Mouse (Mus musculus) cerebellum, adult (tissue): ENCODE measurements around the gene Dhx9.
"Not testable (repeated sequence)": the region's sequence is repeated elsewhere in the genome, so short reads cannot be mapped to it uniquely, and the experiment has no call there.

Experiments used
- ATAC-seq: cut with Nextera tagmentation; 2 replicates; pipeline ENCODE4 v1.9.2; 2017; ENCODE audit warnings: mild to moderate bottlenecking, moderate library complexity, mixed read lengths; ENCODE audit not compliant: insufficient number of reproducible peaks, low FRiP score, low TSS enrichment

Gene Dhx9

DNA sequence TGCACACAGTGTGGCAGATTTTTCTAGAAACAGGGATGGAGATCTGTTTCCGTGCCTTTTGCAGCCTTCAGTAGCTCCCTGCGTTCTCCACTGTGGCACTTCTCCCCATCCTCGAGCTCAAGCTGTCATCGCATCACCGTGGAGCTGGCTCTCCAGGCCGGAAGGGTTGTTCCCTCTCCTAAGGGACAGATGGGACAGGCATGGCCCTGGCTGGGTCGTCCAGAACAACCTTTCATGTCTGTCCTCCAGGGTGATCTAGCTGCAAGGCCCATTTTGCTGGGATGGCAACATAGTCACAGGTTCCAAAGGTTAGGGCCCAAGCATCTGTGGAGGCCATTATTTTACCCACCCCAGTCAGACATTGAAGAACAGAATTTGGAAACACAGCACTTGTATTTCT is 56.3 kb downstream of the Dhx9 start:
- ATAC-seq: peak; percentile 68; the same call in 1 of the 2 replicates

DNA sequence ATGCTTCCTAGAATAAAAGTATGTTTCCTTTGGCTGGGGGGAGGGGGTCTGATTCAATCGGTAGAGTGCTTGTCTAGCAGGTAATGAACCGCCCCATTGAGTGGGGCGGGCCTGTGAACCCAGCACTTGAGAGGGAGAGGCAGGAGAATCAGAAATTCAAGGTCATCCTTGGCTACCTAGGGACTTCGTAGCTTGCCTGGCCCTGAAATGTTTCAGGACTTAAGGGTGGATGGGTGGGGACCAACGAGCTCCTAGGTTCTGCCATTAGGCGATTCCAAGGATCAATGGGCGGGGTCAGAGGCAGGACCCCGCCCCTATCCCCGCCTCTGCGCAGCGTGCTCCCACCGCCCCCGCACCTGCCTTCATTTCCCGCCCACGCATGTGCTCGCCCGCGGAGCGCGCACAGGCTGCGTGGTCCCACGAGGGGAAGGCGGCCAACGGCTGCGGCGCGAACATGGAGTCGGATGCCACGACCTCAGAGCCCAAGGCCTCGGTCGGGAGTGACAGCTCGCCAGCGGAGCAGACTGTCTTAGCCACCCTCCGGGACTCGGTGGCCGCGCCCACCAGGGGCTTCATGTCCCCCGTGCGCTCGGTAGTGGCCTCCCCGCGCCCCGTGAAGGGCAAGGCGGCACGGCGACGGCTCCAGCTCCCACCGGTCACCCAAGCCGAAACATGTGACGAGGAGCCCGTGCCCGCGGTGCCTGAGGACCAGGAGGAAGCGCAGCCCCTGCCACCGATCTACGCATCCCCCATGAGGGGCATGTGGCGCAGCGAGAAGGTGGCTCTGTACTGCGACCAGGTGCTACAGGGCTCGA is 62.5 kb downstream of the Dhx9 start, which contains the start of gene Shcbp1l:
Gene Shcbp1l (plus strand): TSS at position 393 of the 815 bp plus-strand sequence.
- peak; percentile 87 for ATAC-seq

DNA sequence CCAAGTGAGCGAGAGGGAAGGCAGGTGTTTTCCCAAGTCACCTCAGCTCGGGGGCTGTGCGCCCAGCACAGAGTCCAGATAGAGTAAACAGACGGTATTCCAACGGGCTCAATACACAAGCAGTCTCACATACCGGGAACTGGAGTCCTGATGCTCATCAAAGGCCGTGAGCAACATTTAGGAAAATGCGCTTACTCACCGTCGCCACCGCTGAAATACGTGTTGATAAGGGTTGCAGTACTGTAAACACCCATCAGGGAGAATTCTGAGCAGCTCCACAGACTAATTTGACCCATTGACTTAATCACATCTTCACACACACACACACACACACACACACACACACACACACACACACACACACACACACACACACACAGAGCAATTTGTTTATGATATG is 63.2 kb downstream of the Dhx9 start:
- peak; percentile 31; the same call in 1 of the 2 replicates for ATAC-seq

DNA sequence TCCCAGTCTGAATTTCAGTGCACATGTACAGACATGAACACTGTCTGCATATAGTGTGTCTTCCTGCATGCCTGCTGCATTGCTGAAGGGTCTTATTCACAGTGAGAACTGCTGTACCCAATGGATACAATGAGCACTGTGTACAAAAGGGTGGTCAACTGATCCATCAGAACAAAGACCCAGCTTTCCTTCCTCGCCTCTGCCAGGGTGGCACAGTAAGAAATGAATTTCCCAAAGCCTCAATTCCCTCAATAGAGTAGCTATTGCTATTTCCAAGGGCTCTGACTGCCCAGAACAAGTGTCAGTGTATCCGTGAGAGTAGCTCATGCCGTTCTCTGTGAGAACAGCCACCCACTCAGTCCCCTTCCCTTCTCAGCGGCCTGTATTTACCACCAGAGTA is 69.7 kb downstream of the Dhx9 start:
- ATAC-seq: not testable (repeated sequence)

DNA sequence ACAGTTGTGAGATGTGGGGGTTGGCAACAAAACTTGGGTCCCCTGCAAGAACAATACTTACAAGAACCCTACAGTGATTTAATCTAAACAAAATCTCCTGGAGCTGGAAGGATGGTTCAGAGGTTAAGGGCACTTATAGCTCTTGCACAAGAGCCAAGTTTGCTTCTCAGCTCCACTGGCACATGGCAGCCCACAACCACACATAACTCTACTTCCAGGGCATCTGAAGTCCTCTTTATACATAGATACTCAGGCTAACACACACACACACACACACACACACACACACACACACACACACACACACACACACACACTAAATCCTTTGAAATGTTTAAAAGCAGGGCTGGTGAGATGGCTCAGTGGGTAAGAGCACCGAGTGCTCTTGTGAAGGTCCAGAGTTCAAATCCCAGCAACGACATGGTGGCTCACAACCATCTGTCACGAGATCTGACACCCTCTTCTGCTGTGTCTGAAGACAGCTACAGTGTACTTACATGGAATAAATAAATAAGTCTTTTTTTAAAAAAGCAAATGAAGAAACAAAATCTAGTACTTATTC is 71.1 kb downstream of the Dhx9 start:
- not testable (repeated sequence) for ATAC-seq

DNA sequence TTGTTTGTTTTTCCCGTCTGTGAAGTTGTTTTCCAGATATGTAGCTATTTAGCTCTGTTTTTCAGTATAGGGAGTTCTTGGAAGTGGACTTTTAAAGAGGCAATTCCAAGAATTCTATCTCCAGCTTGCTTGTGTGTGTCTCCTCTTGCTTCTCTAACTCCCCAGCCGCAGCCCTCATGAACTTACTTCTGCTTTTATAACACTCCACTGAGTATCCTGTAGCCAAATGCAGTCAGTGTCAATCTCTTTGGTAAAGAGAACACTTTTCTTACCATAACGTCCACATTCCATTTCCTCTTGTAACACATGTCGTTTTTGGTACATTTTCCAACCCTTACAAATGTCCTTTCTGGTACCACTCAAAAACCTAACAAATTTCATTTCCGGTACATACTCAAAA is 71.7 kb downstream of the Dhx9 start:
- not testable (repeated sequence) for ATAC-seq

DNA sequence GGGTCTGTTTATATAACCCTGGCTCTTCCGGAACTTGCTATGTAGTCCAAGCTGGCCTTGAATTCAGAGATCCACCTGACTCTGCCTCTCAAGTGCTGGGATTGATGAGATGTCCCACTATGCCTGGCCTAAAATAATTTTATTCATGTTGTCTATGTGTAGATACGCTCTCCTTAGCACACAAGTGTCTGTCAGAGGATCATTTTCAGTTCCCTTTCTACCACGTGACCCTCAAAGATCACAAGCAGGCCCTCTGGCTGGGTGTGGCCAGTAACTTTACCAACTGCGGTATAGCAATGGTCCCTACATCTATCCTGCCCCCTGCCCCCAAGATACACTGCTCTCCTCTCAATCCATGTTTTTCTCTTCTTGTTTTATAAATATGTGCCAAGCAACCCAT is 72.5 kb downstream of the Dhx9 start:
- no peak for ATAC-seq

DNA sequence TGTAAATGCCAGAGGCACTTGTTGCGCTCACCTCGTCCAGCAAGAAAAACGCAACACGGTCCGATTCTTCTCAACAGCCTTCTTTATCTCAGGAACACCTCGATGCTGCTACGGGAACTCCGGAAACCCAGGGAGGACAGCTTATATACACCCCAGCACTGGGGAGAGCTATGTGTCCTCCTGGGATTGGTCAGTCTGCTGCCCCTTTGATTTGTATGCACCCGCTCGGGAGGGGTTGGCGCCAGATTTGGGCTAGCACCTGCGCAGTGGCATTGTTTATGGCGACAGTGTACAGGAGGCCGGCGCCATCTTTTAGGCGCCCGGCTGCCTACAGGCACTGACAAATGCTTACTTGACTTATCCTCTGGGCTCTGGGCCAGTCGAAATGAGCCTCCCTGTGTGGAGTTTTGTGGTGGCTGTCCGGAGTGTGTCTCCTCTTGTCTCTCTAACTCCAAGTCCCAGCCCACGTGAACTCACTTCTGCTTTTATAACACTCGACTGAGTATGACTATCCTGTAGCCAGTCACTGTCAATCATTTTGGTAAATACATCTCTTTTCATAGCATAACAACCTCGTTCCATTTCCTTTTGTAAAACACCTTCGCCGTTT is 73.2 kb downstream of the Dhx9 start:
- ATAC-seq: not testable (repeated sequence)

DNA sequence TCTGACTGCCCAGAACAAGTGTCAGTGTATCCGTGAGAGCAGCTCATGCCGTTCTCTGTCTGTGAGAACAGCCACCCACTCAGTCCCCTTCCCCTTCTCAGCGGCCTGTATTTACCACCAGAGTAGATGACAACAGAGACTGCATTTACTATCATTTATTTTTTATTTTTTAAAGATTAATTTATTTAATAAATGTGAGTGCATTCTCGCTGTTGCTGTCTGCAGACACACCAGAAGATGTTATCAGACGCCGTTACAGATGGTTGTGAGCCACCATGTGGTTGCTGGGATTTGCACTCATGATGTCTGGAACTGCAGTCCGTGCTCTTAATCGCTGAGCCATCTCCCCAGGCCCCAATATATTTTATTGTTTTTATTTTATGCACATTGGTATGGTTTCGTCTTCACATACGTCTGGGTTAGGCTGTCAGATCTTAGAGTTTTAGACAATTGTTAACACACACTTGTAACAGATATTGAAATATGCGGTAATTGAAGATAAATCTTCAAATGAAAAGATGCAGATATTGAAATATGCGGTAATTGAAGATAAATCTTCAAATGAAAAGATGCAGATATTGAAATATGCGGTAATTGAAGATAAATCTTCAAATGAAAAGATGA is 74.0 kb downstream of the Dhx9 start:
- not testable (repeated sequence) for ATAC-seq

DNA sequence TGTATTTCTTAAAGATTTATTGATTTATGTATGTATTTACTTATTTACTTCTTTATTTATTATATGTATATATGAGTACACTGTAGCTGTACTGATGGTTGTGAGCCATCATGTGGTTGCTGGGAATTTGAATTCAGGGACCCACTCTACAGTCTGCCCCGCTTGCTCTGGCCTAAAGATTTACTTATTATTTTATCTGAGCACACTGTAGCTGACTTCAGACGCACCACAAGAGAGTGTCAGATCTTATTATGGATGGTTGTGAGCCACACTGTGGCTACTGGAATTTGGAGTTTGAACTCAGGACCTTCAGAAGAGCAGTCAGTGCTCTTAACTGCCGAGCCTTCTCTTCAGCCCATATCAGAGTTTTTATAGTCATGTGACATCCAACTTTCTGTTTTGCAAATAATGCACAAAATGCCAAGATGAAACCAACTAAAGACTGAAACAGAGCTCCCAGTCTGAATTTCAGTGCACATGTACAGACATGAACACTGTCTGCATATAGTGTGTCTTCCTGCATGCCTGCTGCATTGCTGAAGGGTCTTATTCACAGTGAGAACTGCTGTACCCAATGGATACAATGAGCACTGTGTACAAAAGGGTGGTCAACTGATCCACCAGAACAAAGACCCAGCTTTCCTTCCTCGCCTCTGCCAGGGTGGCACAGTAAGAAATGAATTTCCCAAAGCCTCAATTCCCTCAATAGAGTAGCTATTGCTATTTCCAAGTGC is 74.6 kb downstream of the Dhx9 start:
- ATAC-seq: not testable (repeated sequence)

DNA sequence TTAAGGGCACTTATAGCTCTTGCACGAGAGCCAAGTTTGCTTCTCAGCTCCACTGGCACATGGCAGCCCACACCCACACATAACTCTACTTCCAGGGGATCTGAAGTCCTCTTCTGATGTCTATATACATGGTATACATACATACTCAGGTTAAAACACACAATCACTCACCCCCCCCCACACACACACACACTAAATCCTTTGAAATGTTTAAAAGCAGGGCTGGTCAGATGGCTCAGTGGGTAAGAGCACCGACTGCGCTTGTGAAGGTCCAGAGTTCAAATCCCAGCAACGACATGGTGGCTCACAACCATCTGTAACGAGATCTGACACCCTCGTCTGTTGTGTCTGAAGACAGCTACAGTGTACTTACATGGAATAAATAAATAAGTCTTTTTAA is 75.7 kb downstream of the Dhx9 start:
- ATAC-seq: no peak

DNA sequence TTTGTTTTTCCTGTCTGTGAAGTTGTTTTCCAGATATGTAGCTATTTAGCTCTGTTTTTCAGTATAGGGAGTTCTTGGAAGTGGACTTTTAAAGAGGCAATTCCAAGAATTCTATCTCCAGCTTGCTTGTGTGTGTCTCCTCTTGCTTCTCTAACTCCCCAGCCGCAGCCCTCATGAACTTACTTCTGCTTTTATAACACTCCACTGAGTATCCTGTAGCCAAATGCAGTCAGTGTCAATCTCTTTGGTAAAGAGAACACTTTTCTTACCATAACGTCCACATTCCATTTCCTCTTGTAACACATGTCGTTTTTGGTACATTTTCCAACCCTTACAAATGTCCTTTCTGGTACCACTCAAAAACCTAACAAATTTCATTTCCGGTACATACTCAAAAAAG is 76.5 kb downstream of the Dhx9 start:
- not testable (repeated sequence) for ATAC-seq

DNA sequence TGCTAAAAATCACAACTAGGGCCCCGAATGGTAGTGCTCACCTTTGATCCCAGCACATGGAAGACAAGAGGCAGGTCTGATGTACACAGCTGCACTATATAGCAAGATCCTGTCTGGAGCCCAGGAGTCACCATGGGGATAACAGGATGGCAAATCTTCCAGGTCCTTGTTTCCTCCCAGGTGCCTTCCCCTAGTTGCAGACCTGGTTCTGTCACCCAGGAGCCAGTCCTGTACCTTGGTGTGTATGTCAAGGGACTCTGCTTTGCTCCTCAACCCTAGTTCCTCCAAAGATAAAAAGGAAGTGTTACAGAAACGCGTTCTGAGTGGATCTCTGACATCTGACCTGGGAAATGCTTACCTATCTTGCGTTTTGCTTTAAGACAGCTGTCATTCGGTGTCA is 79.2 kb downstream of the Dhx9 start:
- not testable (repeated sequence) for ATAC-seq

DNA sequence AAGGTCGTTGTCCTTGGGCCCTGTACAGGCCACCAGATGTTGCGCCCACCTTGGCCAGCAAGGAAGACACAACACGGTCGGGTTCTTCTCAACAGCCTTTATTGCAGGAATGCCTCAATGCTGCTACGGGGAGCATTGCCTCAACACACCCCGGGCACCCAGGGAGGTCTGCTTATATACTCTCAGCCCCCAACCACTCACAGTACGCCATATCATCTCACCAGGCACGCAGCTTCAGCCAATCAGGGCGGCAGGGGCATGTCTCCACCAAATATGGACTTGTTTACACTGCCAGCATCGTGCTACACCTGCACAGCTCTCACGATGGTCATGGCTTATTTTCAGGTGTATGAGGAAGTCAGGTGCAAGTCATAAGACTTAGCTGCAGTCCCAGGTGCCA is 79.8 kb downstream of the Dhx9 start:
- ATAC-seq: not testable (repeated sequence)
